Mouse (Mus musculus): Measurements from ENCODE around the gene Tpst1. TPM values are rescaled to one million over a fixed set of nuclear protein-coding genes. Genes with fewer than 3 reads are reported as not detected.

The Tpst1 gene
- polyA plus RNA-seq, 1 experiment: 6.0 TPM

DNA sequence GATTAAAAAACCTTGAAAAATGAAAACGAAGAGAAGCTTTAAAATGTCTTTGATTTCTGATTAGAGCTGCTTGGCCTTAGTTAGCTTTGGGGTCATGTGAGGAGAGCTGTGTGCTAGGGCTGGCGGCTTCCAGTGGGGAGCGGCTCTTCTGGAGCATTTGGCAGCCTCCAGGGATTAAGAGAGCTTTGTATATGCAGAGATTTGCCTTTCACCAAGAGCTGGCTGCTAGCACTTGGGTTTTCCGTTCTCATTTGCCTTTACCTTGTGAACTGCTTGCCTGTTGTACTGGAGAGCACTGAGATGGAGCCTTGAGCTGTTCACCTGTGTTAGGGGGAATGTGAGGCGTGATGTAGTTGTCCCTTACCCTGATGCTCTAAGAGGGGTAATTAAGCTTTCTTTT, 20.6 kb upstream of the Tpst1 start:
- Histone ChIP-seq H3K9me3 (no peaks in the 10 kb centered on the region), H3K4me1 (peaks cover 6% of the 10 kb centered on the region; the same call in 1 of the 2 replicates), H3K27me3 (replicated peaks) (no peaks in the 10 kb centered on the region), H3K36me3 (replicated peaks; ENCODE audit: low read length) (peaks cover 82% of the 10 kb centered on the region), H3K4me3 (replicated peaks) (no peak overlapping the region)
- TF ChIP-seq FLI1 (IDR thresholded peaks at IDR 0.05; ENCODE audit: low read length): no peak
- TF ChIP-seq GATA1 (IDR thresholded peaks at IDR 0.05; ENCODE audit: borderline replicate concordance, low read length): no peak

DNA sequence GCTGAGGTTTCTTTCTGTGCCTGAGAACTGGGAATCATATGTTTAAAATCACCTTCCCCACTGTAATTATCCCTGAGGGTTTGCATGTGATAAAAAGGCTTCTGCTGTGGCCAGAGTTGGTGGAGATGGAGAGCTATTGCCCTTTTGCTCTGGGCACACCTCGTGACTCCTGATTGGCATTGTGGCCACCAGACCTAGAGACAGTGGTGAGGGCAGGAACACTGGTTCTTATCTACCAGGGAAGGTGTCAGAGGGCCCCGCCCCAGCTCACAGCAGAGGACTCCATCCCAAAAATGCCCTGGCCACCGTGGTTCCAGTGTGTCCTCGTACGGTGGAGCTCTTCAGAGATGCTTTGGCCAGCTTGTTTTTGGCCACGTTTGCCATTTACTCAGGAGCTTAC, 20.2 kb upstream of the Tpst1 start:
- H3K9me3 ChIP-seq: no peaks in the 10 kb centered on the region
- peaks cover 83% of the 10 kb centered on the region for H3K36me3 ChIP-seq (replicated peaks; ENCODE audit: low read length)
- peaks cover 6% of the 10 kb centered on the region; the same call in 1 of the 2 replicates for H3K4me1 ChIP-seq
- TF ChIP-seq GATA1 (IDR thresholded peaks at IDR 0.05; ENCODE audit: borderline replicate concordance, low read length) (no peak), FLI1 (IDR thresholded peaks at IDR 0.05; ENCODE audit: low read length) (no peak)
- H3K4me3 ChIP-seq (replicated peaks): no peak overlapping the region
- no peaks in the 10 kb centered on the region for H3K27me3 ChIP-seq (replicated peaks)

DNA sequence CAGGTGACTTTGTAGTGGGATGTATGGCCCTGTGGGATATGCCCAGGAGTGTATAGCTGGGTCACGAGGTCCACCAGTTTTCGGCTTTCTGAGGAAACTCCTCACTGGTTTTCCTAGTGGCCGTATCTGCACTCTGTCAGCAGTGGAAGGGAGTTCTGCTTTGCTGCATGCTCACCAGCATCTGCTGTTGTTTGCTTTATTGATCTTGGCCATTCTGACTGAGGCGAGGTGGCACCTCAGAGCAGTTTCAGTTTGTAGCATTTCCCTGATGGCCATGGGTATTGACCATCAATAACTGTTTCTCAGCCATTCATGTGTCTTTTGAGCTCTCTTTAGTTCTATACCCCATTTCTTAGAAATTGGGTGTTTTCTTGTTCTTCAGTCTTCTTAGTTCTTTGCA, 17.4 kb upstream of the Tpst1 start:
- H3K4me1 ChIP-seq: peaks cover 6% of the 10 kb centered on the region; the same call in 1 of the 2 replicates
- no peak overlapping the region for H3K4me3 ChIP-seq (replicated peaks)
- H3K9me3 ChIP-seq: no peaks in the 10 kb centered on the region
- peaks cover 86% of the 10 kb centered on the region for H3K36me3 ChIP-seq (replicated peaks; ENCODE audit: low read length)
- H3K27me3 ChIP-seq (replicated peaks): no peaks in the 10 kb centered on the region
- TF ChIP-seq GATA1 (IDR thresholded peaks at IDR 0.05; ENCODE audit: borderline replicate concordance, low read length) (no peak), FLI1 (IDR thresholded peaks at IDR 0.05; ENCODE audit: low read length) (no peak)

DNA sequence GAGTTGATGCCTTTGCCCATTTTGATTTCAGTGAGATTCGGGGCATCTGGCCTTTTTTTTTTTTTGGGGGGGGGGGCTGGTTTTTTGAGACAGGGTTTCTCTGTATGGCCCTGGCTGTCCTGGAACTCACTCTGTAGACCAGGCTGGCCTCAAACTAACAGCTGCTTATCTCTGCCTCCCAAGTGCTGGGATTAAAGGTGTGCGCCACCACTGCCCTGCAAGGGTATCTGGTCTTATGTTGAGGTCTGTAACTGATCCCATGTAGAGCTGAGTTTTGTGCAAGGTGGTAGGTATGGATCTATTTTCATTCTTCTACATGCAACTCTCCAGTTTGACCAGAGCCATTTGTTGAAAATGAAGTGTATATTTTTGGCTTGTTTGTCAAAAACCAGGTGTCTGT, 16.8 kb upstream of the Tpst1 start:
- TF ChIP-seq FLI1 (IDR thresholded peaks at IDR 0.05; ENCODE audit: low read length) (no peak), GATA1 (IDR thresholded peaks at IDR 0.05; ENCODE audit: borderline replicate concordance, low read length) (no peak)
- H3K27me3 ChIP-seq (replicated peaks): no peaks in the 10 kb centered on the region
- no peaks in the 10 kb centered on the region for H3K9me3 ChIP-seq
- H3K36me3 ChIP-seq (replicated peaks; ENCODE audit: low read length): peaks cover 83% of the 10 kb centered on the region
- peaks cover 6% of the 10 kb centered on the region; the same call in 1 of the 2 replicates for H3K4me1 ChIP-seq
- H3K4me3 ChIP-seq (replicated peaks): no peak overlapping the region

DNA sequence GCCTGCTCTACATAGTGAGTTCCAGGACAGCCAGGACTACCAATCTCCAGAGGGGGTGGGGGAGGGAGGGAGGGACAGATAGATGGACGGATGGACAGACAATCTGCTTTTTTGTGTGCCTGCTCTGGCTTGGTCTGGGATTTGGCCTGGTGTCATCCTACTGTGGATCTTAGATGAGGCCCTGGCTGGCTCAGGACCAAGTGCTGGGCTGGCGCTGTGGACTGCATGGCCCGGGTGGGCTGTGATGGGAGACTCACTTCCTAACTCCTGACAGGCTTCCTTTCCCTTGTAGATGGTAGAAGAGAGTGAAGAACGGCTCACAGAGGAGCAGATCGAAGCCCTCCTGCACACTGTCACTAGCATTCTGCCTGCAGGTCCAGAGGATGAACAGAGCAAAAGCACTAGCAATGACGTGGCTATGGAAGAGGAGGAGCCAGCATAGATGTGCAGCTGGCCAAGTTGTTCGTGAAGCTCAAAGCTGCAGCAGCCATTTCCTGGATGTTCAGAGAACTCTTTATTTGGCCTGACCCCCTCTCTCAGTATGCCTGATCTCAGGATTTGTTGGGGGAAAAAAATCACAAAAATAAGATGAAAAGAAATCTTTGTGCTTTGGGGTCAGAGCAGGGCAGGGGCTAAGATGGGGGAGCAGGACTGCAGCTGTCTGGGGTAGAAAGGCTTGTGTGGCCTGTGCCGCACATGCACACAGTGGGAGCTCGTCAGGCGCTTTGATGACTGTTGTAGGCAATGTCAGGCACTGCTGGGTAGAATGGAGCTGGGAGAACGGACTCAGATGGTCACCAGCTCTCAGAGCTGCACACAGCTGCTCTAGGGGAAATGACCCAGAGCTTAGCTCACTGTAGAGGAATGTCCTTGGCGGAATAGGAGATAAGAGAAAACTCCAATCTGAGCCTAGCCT, 13.5 kb upstream of the Tpst1 start:
- H3K36me3 ChIP-seq (replicated peaks; ENCODE audit: low read length): peaks cover 69% of the 10 kb centered on the region
- TF ChIP-seq GATA1 (IDR thresholded peaks at IDR 0.05; ENCODE audit: borderline replicate concordance, low read length) (no peak), FLI1 (IDR thresholded peaks at IDR 0.05; ENCODE audit: low read length) (no peak)

DNA sequence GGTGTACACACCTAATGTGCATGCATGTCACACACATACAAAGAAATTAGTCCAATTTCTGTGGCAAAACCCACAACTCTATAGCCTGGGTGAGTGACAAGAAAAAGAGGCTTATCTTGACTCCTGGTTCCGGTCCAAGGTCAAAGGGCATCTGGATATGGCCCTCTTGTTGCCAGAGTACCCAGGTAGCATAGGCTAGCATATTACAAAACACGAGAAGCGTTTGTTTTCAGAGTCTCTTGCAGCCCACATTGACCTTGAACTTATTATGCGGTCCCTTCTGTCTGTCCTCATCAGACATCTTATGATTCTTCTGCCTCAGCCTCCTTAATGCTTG, 12.8 kb upstream of the Tpst1 start:
- Histone ChIP-seq H3K36me3 (replicated peaks; ENCODE audit: low read length) (peaks cover 63% of the 10 kb centered on the region), H3K9me3 (no peaks in the 10 kb centered on the region)
- TF ChIP-seq GATA1 (IDR thresholded peaks at IDR 0.05; ENCODE audit: borderline replicate concordance, low read length): no peak
- TF ChIP-seq FLI1 (IDR thresholded peaks at IDR 0.05; ENCODE audit: low read length): no peak

More for the DNA sequence above, 13.5 kb upstream of the Tpst1 start:
- Histone ChIP-seq H3K4me1 (peaks cover 14% of the 10 kb centered on the region), H3K9me3 (no peaks in the 10 kb centered on the region), H3K27me3 (replicated peaks) (no peaks in the 10 kb centered on the region), H3K4me3 (replicated peaks) (no peak overlapping the region)

DNA sequence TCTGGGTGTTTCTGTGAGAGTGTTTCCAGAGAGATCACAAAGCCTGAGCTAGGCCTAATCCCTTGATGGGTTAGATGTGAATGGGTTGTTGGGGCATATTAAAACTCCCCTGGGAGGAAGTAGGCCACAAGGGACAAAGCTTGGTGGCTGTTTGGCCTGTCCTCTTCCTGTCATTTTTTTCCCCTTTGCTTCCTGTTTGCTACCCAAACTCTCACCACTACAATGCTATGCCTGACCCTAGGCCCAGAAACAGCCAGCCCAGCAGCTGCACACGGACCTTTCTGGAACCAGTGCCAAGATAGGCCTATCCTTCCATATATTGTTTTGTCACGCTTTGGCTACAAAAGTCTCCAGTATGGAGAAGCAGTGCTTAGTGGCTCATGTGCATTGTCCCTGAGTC, 11.0 kb upstream of the Tpst1 start:
- H3K4me1 ChIP-seq: peaks cover 11% of the 10 kb centered on the region
- peaks cover 51% of the 10 kb centered on the region for H3K36me3 ChIP-seq (replicated peaks; ENCODE audit: low read length)
- H3K9me3 ChIP-seq: peaks cover 5% of the 10 kb centered on the region
- H3K27me3 ChIP-seq (replicated peaks): no peaks in the 10 kb centered on the region
- no peak overlapping the region for H3K4me3 ChIP-seq (replicated peaks)
- TF ChIP-seq GATA1 (IDR thresholded peaks at IDR 0.05; ENCODE audit: borderline replicate concordance, low read length) (no peak), FLI1 (IDR thresholded peaks at IDR 0.05; ENCODE audit: low read length) (no peak)

More for the DNA sequence above, 12.8 kb upstream of the Tpst1 start:
- Histone ChIP-seq H3K4me1 (peaks cover 14% of the 10 kb centered on the region), H3K4me3 (replicated peaks) (no peak overlapping the region), H3K27me3 (replicated peaks) (no peaks in the 10 kb centered on the region)

DNA sequence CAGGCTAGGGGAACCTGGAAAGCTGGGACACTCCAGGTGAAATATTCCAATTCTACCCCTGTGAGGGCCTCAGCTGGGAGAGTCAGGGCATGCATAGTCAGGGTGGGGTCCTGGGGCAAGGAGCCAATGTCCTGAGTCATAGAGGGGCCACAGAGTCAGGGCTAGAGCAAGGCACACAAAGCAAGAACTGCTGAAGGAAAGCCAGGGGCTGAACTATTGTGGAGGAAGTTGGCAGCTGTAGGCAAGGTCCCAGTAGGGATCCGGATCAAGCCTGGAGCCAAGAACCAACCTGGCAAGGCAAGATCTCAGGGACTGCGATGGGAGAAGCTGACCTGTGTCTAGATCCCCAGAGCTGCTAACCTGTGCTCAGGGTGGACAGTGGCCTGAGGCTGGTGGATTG, 9.4 kb upstream of the Tpst1 start:
- H3K27me3 ChIP-seq (replicated peaks): peaks cover 9% of the 10 kb centered on the region
- peaks cover 5% of the 10 kb centered on the region for H3K9me3 ChIP-seq
- H3K36me3 ChIP-seq (replicated peaks; ENCODE audit: low read length): peaks cover 38% of the 10 kb centered on the region
- H3K4me1 ChIP-seq: peaks cover 21% of the 10 kb centered on the region
- no peak for TF ChIP-seq GATA1 (IDR thresholded peaks at IDR 0.05; ENCODE audit: borderline replicate concordance, low read length)
- TF ChIP-seq FLI1 (IDR thresholded peaks at IDR 0.05; ENCODE audit: low read length): no peak
- no peak overlapping the region for H3K4me3 ChIP-seq (replicated peaks)

DNA sequence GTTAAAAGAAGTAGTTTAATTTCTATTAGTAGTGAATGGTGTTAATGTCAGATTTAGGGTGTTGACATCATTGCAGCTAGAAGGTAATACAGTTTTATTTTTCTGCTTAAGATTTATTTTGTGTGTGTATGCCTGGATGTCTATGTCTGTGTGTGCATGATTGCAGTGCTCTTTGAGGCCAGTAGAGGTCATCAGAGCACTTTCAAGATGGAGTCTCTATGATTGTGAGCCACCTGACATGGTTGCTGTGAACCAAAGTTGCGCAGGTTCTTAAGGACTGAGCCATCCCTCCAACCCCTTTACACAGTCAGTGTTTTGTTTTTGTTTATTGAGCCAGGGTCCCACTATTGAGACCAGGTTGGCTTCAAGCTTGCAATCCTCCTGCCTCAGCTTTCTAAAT, 7.5 kb upstream of the Tpst1 start:
- TF ChIP-seq GATA1 (IDR thresholded peaks at IDR 0.05; ENCODE audit: borderline replicate concordance, low read length): no peak
- no peak for TF ChIP-seq FLI1 (IDR thresholded peaks at IDR 0.05; ENCODE audit: low read length)
- peaks cover 24% of the 10 kb centered on the region for H3K27me3 ChIP-seq (replicated peaks)
- H3K9me3 ChIP-seq: peaks cover 5% of the 10 kb centered on the region
- H3K36me3 ChIP-seq (replicated peaks; ENCODE audit: low read length): peaks cover 20% of the 10 kb centered on the region
- peaks cover 21% of the 10 kb centered on the region for H3K4me1 ChIP-seq
- no peak overlapping the region for H3K4me3 ChIP-seq (replicated peaks)

DNA sequence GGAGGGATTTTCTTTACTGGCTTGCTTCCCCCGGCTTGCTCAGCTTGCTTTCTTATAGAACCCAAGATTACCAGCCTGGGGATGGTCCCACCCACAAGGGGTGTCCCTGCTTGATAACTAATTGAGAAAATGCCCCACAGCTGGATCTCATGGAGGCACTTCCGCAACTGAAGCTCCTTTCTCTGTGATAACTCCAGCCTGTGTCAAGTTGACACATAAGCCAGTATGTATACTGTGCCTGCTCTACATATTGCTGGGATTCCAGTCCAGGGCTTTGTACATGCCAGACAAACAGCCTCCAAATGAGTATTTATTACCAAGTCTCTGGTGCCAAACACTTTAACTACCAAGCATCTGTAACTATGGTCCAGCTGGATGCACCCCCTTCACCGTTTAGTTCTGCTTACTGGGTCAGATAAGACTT, 5.3 kb upstream of the Tpst1 start:
- Histone ChIP-seq H3K36me3 (replicated peaks; ENCODE audit: low read length) (no peaks in the 10 kb centered on the region), H3K9me3 (peaks cover 5% of the 10 kb centered on the region), H3K27me3 (replicated peaks) (peaks cover 36% of the 10 kb centered on the region), H3K4me1 (peaks cover 9% of the 10 kb centered on the region), H3K4me3 (replicated peaks) (no peak overlapping the region)
- no peak for TF ChIP-seq GATA1 (IDR thresholded peaks at IDR 0.05; ENCODE audit: borderline replicate concordance, low read length)
- no peak for TF ChIP-seq FLI1 (IDR thresholded peaks at IDR 0.05; ENCODE audit: low read length)
